Mouse (Mus musculus) thymus, adult 2 months (tissue): ENCODE results near the gene Tectb.

ENCODE experiments used
- CTCF ChIP-seq: fragments of 200-500 bp; IDR thresholded peaks from 2 replicates; pipeline ENCODE4 v1.5.1; 2012; ENCODE audit warnings: mild to moderate bottlenecking, control low read depth, low read length, moderate library complexity, borderline replicate concordance; ENCODE audit not compliant: control insufficient read depth, poor library complexity, insufficient read depth; ENCODE audit errors: extremely low read depth
- POLR2A ChIP-seq: fragments of 200-500 bp; IDR thresholded peaks from 2 replicates; pipeline ENCODE4 v1.6.1; 2012; ENCODE audit warnings: mild to moderate bottlenecking, low read length, control low read depth, moderate library complexity; ENCODE audit not compliant: control insufficient read depth, poor library complexity, insufficient read depth; ENCODE audit errors: extremely low read depth

DNA sequence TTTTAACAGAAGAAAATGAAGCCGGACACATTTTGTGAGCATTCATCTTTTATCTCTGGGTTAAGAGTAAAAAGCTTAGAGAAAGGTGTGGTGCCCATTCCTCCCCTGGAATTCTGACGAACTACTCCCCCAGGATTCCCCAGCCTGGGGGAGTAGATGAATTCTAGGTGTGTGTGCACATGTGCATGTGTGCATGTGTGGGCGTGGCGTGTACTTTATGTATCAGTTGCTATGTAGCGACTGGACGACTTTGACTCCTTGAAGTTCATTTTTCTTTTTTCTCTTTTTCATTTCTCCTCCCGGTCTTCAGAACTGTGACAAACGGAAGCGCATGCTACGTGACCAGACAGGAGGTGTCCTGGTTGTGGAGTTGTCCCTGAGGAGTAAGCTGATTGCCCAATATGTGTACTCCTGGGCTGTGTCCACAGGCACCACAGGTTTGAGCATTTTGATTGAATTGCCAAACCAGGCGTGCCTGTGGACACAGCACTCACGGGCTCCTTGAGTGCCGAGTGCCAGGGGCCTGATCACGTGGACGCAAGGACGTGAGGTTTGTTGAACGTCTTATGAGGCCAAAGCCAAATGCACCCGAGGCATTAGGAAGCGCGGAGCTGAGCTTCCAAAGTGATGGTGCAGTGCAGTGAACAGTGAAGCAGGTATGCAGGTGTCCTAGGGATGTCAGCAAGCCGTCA, 11.9 kb downstream of the Tectb start:
- no peak for TF ChIP-seq CTCF
- no peak for TF ChIP-seq POLR2A
